Mouse (Mus musculus) E14TG2a.4 (cell line): ENCODE measurements around the gene Adh1.

Experiments
- CTCF ChIP-seq: conservative IDR thresholded peaks from 2 replicates; pipeline ENCODE4 v1.5.1; 2014; ENCODE audit warnings: low read length
- NANOG ChIP-seq: IDR thresholded peaks from 2 replicates; pipeline ENCODE4 v1.6.1; 2014; ENCODE audit warnings: borderline replicate concordance, low read length, mixed read lengths
- POU5F1 ChIP-seq: IDR thresholded peaks from 2 replicates; pipeline ENCODE4 v1.6.1; 2014; ENCODE audit warnings: low read length, borderline replicate concordance

DNA sequence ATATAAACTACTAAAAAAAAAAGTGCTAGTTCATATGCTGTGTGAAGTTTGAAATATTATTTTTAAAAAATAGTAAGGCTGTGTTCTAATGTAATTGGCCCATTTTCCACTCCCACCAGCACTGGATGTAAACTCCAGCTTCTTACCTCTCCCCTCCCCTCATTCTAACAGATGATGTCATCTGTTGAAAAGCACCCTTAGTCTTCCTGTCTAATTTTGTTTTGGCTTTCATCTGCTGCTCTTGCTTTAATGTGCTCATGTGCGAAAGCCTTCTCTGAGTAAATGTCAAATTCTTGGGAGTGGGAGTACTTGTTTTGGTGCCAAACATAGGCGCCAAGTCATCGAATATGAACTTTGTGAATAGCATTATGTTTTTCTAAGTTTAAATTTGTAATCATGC is 3.9 kb downstream of the Adh1 start:
- TF ChIP-seq CTCF: no peak
- no peak for TF ChIP-seq POU5F1
- TF ChIP-seq NANOG: no peak
